Mouse (Mus musculus) midbrain, embryonic 14.5 days (tissue): ENCODE data around the gene Cdkn2d. TPM values are rescaled to one million over a fixed set of nuclear protein-coding genes. Genes with fewer than 3 reads are reported as not detected.

Source experiments
- ATAC-seq: fragments of 200-750 bp; cut with Nextera tagmentation; 2 replicates; pipeline ENCODE4 v1.8.0; 2017; ENCODE audit warnings: moderate number of reproducible peaks, moderate library complexity; ENCODE audit not compliant: low FRiP score, low TSS enrichment
- DNase-seq: peaks from one replicate; pipeline ENCODE4 v3.0.0-alpha.2; 2015
- H3K27ac ChIP-seq: fragments of 300-500 bp; sonication (generic); replicated peaks from 2 replicates; pipeline ENCODE4 v1.5.1; 2014; ENCODE audit warnings: mild to moderate bottlenecking, low read depth, low read length, moderate library complexity
- H3K27me3 ChIP-seq: fragments of 300-500 bp; sonication (generic); 2 replicates; pipeline ENCODE4 v1.6.1; 2014; ENCODE audit warnings: low read length, control low read depth, mixed read lengths; ENCODE audit not compliant: control insufficient read depth, insufficient read depth
- H3K36me3 ChIP-seq: fragments of 300-500 bp; sonication (generic); 2 replicates; pipeline ENCODE4 v1.6.1; 2014; ENCODE audit warnings: low read length, control low read depth; ENCODE audit not compliant: control insufficient read depth, insufficient read depth
- H3K4me1 ChIP-seq: fragments of 300-500 bp; sonication (generic); 2 replicates; pipeline ENCODE4 v1.6.1; 2014; ENCODE audit warnings: mild to moderate bottlenecking, antibody characterized with exemption, low read length, control low read depth; ENCODE audit not compliant: control insufficient read depth, insufficient read depth
- H3K4me2 ChIP-seq: fragments of 300-500 bp; sonication (generic); 2 replicates; pipeline ENCODE4 v1.6.1; 2014; ENCODE audit warnings: mild to moderate bottlenecking, low read length, moderate library complexity
- H3K4me3 ChIP-seq: fragments of 300-500 bp; sonication (generic); replicated peaks from 2 replicates; pipeline ENCODE4 v1.5.1; 2014; ENCODE audit warnings: low read depth, low read length
- H3K9ac ChIP-seq: fragments of 300-500 bp; sonication (generic); replicated peaks from 2 replicates; pipeline ENCODE4 v1.6.1; 2014; ENCODE audit warnings: mild to moderate bottlenecking, low read length, moderate library complexity
- H3K9me3 ChIP-seq: fragments of 300-500 bp; sonication (generic); 2 replicates; pipeline ENCODE4 v1.6.1; 2016; ENCODE audit warnings: low read length, control low read depth, mixed read lengths; ENCODE audit not compliant: control insufficient read depth
- whole genome bisulfite sequencing: fragments of 180-500 bp; shearing (Covaris S2); extraction: QIAGEN DNeasy Blood & Tissue Kit; methylation state at CpG from one replicate; pipeline ENCODE4 v1.1.7; 2014; 5-methylcytosine and 5-hydroxymethylcytosine counted together
- polyA plus RNA-seq: library from polyadenylated mRNA; unstranded; fragments of >200 nt; fragmentation: Nextera tagmentation; extraction: Ambion mirVana; gene quantifications from 2 replicates; pipeline ENCODE4 v1.2.1, GENCODE M21; 2014

Cdkn2d gene
- polyA plus RNA-seq, 1 experiment from 2014 or later, result 84.9 TPM

- no peak overlapping the region for H3K4me2 ChIP-seq
- WGBS, result 68% methylated on average over 2 of the region's 2 CpGs
- no peaks in the 10 kb centered on the region for H3K4me1 ChIP-seq
- no peaks in the 10 kb centered on the region for H3K36me3 ChIP-seq
- no peak overlapping the region for H3K4me3 ChIP-seq
- no peaks in the 10 kb centered on the region for H3K9me3 ChIP-seq
- H3K27me3 ChIP-seq, result peaks cover 44% of the 10 kb centered on the region
- no peak for ATAC-seq
- H3K9ac ChIP-seq, result no peak overlapping the region
- DNase-seq, result no peak
- no peak overlapping the region for H3K27ac ChIP-seq
Measured at GRCm38 (mm10) chr9:21250509-21250908, 40.7 kb downstream of the Cdkn2d start.

GRCm38 (mm10) chr9:21249629-21250508, 41.3 kb downstream of the Cdkn2d start:
- Histone ChIP-seq H3K4me1 (no peaks in the 10 kb centered on the region), H3K27ac (no peak overlapping the region), H3K9me3 (no peaks in the 10 kb centered on the region), H3K4me3 (no peak overlapping the region), H3K9ac (no peak overlapping the region), H3K4me2 (no peak overlapping the region), H3K27me3 (peaks cover 50% of the 10 kb centered on the region), H3K36me3 (no peaks in the 10 kb centered on the region)
- ATAC-seq, result no peak
- WGBS, result 43% methylated on average over 17 of the region's 17 CpGs
- DNase-seq, result no peak

GRCm38 (mm10) chr9:21248326-21248725, 42.9 kb downstream of the Cdkn2d start, which contains the start of gene S1pr5:
TSS of gene S1pr5 (minus strand) at chr9:21248443.
- H3K36me3 ChIP-seq, result no peaks in the 10 kb centered on the region
- H3K27ac ChIP-seq, result no peak within 1 kb of the TSS
- no peak for DNase-seq
- no peaks in the 10 kb centered on the region for H3K4me1 ChIP-seq
- no peak within 1 kb of the TSS for H3K9ac ChIP-seq
- H3K4me3 ChIP-seq, result no peak within 1 kb of the TSS
- H3K9me3 ChIP-seq, result no peaks in the 10 kb centered on the region
- H3K27me3 ChIP-seq, result peaks cover 66% of the 10 kb centered on the region
- no peak within 1 kb of the TSS for H3K4me2 ChIP-seq
- 1% methylated on average over 30 of the region's 30 CpGs for WGBS
- ATAC-seq, result no peak

- no peak overlapping the region for H3K27ac ChIP-seq
- DNase-seq (no peak), ATAC-seq (no peak)
- no peaks in the 10 kb centered on the region for H3K9me3 ChIP-seq
- no peak overlapping the region for H3K4me3 ChIP-seq
- H3K27me3 ChIP-seq, result peaks cover 77% of the 10 kb centered on the region
- no peaks in the 10 kb centered on the region for H3K36me3 ChIP-seq
- no peak overlapping the region for H3K9ac ChIP-seq
- no peak overlapping the region for H3K4me2 ChIP-seq
- 73% methylated on average over 1 of the region's 1 CpGs for WGBS
- H3K4me1 ChIP-seq, result no peaks in the 10 kb centered on the region
Measured at GRCm38 (mm10) chr9:21246342-21246741, 44.9 kb downstream of the Cdkn2d start.

GRCm38 (mm10) chr9:21245113-21245487, 46.1 kb downstream of the Cdkn2d start:
- ATAC-seq (no peak), DNase-seq (no peak)
- Histone ChIP-seq H3K9me3 (no peaks in the 10 kb centered on the region), H3K9ac (peak overlapping the region; percentile 46), H3K27me3 (peaks cover 71% of the 10 kb centered on the region), H3K4me2 (peak overlapping the region; percentile 71), H3K36me3 (no peaks in the 10 kb centered on the region), H3K4me3 (peak overlapping the region; percentile 40), H3K27ac (no peak overlapping the region; the same call in 1 of the 2 replicates), H3K4me1 (no peaks in the 10 kb centered on the region)
- 2% methylated on average over 16 of the region's 16 CpGs for WGBS

- H3K4me2 ChIP-seq, result peak overlapping the region; percentile 71
- H3K36me3 ChIP-seq, result no peaks in the 10 kb centered on the region
- H3K4me3 ChIP-seq, result peak overlapping the region; percentile 40
- no peaks in the 10 kb centered on the region for H3K4me1 ChIP-seq
- DNase-seq (peak; percentile 70), ATAC-seq (peak; percentile 72)
- H3K27ac ChIP-seq, result peak overlapping the region; percentile 70
- H3K27me3 ChIP-seq, result peaks cover 66% of the 10 kb centered on the region
- under 1% methylated on average over 72 of the region's 72 CpGs for WGBS
- no peaks in the 10 kb centered on the region for H3K9me3 ChIP-seq
- H3K9ac ChIP-seq, result peak overlapping the region; percentile 46
Measured at GRCm38 (mm10) chr9:21244428-21245112, 46.6 kb downstream of the Cdkn2d start.

- H3K9ac ChIP-seq, result peak overlapping the region; percentile 46
- peak; percentile 28 for DNase-seq
- peak overlapping the region; percentile 71 for H3K4me2 ChIP-seq
- H3K4me3 ChIP-seq, result peak overlapping the region; percentile 40
- WGBS, result 4% methylated on average over 42 of the region's 42 CpGs
- no peaks in the 10 kb centered on the region for H3K36me3 ChIP-seq
- H3K4me1 ChIP-seq, result no peaks in the 10 kb centered on the region
- ATAC-seq, result no peak
- H3K9me3 ChIP-seq, result no peaks in the 10 kb centered on the region
- H3K27ac ChIP-seq, result peak overlapping the region; percentile 70
- peaks cover 60% of the 10 kb centered on the region for H3K27me3 ChIP-seq
Measured at GRCm38 (mm10) chr9:21243826-21244427, 47.3 kb downstream of the Cdkn2d start.

GRCm38 (mm10) chr9:21241343-21241742, 49.9 kb downstream of the Cdkn2d start:
- Histone ChIP-seq H3K36me3 (no peaks in the 10 kb centered on the region), H3K9me3 (no peaks in the 10 kb centered on the region), H3K27ac (no peak overlapping the region), H3K27me3 (peaks cover 41% of the 10 kb centered on the region), H3K4me1 (peaks cover 15% of the 10 kb centered on the region), H3K4me3 (no peak overlapping the region), H3K9ac (no peak overlapping the region), H3K4me2 (no peak overlapping the region)
- ATAC-seq, result no peak
- peak; percentile 93 for DNase-seq
- WGBS, result 5% methylated on average over 11 of the region's 11 CpGs
